Mouse (Mus musculus) left cerebral cortex, adult 9 months (tissue): ENCODE results near the gene Olfr39.
"Not testable (repeated sequence)": the region's sequence is repeated elsewhere in the genome, so short reads cannot be mapped to it uniquely, and the experiment has no call there.

Experiments
- DNase-seq, 2 experiments: peaks; one replicate each; pipeline ENCODE4 v3.0.0; 2022; ENCODE audit warnings: low spot score in 2 of 2

The Olfr39 gene

GRCm38 (mm10) chr9:20282051-20282450, at the start of gene Olfr39:
Gene Olfr39, plus strand, starts transcription at chr9:20282351.
- DNase-seq = no peak

GRCm38 (mm10) chr9:20236819-20237218, 45.3 kb upstream of the Olfr39 start, which contains the start of gene Olfr872:
Gene Olfr872, plus strand, starts transcription at chr9:20237119.
- DNase-seq = no peak

GRCm38 (mm10) chr9:20237378-20237777, 44.8 kb upstream of the Olfr39 start:
- no peak for DNase-seq

GRCm38 (mm10) chr9:20295562-20295961, 13.4 kb downstream of the Olfr39 start:
- not testable (repeated sequence) for DNase-seq

- DNase-seq = no peak
Observed at GRCm38 (mm10) chr9:20298232-20298631, 16.1 kb downstream of the Olfr39 start, which contains the start of gene Olfr873. Gene Olfr873, plus strand, starts transcription at chr9:20298532.

- no peak for DNase-seq
Observed at GRCm38 (mm10) chr9:20335994-20336393, 53.8 kb downstream of the Olfr39 start, which contains the start of gene Olfr18. Gene Olfr18, minus strand, starts transcription at chr9:20336094.
